Mouse (Mus musculus) lung, postnatal 4 days (tissue): ENCODE results near the gene H2-Eb1.
"Not testable (repeated sequence)": the region's sequence is repeated elsewhere in the genome, so short reads cannot be mapped to it uniquely, and the experiment has no call there.

Experiments used
- DNase-seq, 2 experiments: peaks; one replicate each; pipeline ENCODE4 v3.0.0; 2021

The H2-Eb1 gene

DNA sequence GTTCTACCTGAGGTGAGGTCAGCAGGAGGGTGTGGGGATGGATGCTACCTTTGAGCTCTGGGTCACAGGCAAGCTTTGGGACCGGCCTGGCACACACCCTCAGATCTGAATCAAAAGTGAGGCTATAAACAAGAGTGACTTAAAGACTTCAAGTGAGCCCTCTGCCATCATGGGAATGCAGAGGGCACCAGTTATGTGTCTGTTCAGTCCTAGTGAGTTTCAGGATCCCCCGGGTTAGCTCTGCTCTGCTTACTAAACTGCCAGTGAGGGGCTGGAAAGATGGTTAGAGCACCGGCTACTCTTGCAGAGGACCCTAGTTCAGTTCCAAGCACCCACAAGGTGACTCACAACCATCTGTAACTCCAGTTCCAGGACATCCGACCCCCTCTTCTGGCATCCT lies 13.1 kb upstream of the H2-Eb1 start:
- no peak for DNase-seq

DNA sequence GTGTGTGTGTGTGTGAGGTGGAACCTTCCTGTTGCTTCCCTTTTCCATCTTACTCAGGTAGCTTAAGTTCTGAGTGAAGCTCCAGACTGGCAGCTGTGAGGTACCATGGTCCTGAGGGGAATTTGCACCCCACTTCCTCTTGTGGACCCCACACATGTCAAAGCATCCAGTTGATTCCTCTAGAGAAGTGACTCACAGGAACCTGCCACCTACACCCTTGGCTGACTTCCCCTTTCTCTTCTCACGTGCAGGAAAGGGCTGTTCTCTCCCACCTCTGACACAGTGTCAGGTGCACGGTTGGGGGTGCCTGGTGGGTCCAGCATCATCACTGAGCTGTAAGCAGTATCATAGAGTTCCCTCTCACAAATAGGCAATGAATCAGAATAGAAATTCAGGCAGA lies 12.1 kb upstream of the H2-Eb1 start:
- no peak for DNase-seq

DNA sequence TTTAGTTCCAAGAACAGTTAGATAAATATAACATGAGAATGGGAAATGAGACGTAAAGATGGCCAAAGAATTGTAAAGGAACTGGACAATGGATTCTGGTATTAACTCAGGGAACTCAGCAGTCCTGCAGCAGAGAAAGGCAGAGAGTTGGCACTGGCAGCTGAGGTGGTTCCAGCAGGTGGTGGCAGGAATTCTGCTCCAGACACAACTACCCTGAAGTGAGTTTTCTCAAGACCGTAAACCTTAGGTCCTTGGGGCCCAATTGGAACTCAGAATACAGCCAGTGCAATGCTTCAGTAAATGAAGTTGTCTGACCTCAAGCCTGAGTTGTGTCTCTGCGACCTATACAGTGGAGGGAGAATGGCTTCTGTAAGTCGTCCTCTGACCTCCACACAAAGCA lies 11.4 kb upstream of the H2-Eb1 start:
- no peak for DNase-seq

DNA sequence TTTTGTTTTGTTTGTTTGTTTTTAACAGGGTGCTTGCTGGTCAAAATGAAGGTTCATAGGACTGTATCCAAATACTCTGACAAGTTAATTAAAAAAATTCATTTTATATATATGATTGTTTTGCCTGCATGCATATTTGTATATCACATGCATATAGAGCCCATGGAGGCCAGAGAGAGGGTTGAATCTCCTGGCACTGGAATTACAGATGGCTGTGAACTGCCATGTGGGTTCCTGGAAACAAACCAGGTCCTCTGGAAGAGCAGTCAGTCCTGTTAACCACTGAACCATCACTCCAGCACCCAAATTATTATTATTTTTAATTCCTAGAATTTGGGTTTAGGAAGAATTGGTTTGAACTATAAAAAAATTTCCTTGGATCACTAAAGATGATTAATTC lies 10.4 kb upstream of the H2-Eb1 start:
- no peak for DNase-seq

DNA sequence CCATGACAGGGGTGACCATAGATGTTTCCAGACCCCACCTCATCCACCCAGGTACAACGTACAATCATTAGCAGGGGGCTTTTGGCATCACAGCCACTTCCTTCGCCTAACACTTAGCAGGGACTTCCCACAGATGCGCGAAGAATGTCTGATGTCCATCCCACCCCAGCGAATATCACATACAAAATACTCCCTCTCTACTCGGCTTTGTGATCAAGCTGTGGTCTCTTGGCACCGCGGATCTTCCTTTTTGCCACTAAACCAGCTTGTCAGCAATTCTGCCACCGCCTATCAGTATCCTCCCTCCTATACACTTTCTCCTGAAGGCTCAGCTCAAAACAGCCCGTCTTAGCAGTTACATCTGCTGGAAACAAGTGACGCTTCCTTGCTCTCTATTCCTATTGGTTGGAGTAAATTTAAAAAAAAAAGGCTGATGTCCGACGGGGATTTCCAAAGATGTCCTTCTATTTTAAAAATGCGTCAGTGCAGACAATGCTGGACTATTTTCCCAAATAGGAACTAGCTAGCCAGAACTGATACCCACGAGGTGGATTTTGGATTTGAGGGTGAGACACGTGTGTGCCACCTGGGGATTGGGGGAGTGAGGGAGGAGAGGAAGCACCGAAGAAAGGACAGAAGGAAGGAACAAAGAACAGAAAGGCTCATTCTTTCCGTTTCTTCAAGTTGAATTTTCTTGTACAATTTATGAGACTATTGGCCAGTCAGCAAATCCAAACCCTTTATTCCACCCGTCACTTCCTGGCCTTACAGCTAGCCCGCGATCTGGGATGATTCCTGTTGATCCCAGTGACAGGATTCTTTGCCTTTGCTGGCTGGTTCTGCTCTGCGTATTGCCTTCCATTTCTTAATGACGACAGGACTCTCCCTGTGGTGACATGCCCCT lies 9.5 kb upstream of the H2-Eb1 start:
- peak in 1 of 2 experiments; percentile 65 for DNase-seq

DNA sequence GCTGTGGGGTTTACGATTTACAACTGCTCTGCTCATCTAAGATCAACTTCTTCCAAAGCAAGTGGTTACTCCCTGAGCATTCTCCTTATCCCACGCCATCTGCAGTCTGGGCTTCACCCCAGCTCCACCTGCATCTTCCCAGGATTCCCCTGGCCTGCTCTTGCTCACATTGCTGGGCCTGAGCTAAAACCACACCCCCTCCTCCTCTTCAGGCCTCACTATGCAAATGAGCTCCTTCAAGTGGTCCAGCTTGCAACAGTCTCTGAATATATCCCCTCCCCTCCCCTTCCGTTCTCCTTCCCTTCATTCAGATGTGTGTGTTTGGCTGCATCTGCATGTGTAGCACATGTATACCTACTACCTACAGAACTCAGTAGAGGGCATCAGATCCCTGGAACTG lies 6.3 kb upstream of the H2-Eb1 start:
- no peak for DNase-seq

DNA sequence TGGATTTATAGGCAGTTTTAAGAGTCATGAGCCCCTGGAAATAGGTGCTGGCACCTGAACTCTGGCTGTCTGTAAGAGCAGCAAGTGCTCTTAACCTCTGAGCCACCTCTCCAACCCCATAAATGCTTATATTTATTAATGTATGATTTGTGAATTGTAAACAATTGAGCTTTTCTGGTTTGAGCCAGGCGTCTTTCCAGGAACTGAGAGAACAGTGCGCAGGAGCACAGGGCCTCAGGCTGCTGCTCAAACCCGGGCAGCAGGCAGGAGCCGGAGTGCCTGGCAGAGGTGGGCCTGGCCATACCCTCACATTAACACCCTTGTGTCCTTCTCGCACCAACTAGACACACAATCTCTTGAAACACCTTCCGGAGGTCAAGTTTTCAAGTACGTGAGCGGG lies 5.6 kb upstream of the H2-Eb1 start:
- no peak for DNase-seq

DNA sequence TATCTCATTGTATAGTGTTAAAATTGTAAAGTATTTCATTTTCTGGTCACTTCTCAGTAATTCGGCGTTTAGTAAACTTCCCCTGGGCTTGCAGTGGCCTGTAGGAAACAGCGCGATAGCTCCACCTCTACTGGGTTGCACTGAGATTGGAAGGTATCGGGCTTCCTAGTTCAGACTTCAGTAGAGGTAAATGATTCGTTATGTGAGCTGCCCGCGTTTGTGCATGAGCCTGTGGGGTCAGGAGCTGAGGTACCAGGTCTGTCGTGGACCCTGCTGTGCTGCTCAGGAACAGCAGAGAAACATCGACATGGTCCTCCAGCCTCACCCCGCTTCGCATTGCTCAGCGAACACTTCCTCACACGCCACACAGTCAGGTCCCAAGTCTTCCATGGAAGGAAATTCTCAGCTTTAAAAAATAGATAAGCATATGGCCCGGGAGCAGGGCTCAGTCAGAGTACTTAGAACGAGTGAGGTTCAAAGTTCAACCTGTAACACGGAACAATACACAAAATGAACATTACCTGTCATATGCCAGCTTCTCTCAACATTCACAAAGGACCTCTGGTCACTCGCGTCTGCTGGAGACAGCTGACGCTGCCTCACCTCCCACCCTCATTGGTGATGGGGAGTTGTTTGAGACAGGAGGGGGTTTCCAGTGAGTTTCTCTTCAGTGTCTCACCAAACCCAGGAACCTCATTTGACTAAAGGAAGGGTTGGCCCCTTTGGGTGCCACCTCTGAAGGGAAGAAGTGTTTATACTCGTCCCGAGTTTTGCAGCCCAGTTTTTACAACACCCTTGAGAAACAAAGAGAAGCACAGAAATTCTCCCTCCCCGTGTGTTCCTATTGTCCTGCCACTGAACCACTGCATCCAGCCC lies 4.7 kb upstream of the H2-Eb1 start:
- DNase-seq, result peak in 1 of 2 experiments; percentile 38

DNA sequence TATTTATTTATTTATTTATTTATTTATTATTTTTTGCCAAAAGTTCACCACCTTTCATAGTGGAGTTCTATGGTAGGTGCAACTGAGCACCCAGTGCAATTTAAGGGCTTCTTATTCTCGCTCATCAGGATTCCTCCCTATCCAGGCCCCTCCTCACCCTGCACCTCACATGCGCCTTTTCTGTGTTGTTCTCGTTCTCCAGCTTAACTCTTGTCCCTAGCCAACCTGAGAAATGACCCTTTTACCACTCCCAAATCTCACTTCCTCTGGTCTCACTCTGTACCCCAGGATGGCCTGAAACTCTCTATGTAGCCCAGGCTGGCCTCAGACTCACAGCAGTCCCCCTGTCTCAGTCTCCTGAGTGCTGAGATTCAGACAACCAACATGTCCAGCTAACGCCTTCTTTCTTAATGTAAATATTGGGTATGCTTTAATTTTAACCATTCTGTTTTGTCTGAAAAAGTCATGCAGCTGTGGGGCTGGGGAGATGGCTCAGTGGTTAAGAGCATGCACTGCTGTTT lies 3.9 kb upstream of the H2-Eb1 start:
- DNase-seq, result no peak

DNA sequence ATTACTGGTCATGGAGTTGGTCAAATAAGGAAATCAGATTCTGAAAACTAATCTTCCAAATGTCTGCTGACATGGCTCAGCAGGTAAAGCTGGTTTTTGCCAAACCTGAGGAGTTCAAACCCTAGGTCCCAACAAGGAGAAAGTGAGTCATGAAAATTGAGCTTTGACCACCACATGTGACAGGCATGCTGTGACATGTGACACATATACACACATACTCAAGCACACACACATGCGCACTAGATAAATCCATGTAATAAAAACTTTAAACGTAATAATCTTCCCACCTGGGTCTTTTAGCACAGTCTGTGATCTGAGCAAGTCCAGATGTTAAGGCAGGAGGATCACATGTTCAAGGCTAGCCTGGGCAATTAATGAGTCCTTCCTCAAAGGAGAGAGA lies 1.9 kb upstream of the H2-Eb1 start:
- DNase-seq, result no peak

DNA sequence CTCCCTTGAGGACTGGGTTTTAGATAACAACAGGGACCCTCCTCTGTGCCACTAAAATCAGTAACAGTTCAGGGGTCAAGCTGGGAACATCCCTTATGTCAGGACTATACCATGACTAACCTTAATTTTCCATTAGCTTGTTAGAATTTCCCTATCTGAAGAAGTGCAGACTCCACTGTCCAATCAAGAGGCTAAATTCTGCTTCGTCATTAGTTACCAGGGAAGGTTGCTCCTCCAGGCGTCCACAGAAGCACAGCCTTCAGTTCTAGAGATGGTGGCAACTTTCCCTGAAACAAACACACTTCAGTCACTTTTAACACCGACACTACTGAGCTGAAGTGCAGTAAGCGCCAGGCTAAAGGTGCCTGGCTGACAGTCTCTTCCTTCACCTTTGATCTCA lies 916 bp upstream of the H2-Eb1 start:
- DNase-seq, result peak; percentile 53 to 83

DNA sequence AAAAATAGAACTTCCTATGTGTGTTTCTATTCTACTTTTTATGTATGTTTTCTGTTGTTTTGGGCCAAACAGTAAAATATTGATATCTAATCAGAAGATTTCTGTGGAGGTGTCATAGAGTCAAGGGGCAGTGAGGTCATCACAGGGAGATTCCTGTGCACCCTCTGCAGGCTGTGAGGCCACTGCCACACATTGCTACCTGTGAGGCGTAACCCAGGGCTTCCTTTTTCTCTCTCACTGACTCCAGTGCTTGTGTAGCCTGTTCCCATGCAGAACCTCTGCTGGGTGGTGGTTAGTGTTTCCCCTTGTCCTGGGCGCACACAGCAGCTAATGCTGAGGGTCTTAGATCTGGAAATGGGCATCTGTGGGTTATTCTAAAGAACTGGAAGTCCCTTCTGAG lies 740 bp downstream of the H2-Eb1 start:
- no peak for DNase-seq

DNA sequence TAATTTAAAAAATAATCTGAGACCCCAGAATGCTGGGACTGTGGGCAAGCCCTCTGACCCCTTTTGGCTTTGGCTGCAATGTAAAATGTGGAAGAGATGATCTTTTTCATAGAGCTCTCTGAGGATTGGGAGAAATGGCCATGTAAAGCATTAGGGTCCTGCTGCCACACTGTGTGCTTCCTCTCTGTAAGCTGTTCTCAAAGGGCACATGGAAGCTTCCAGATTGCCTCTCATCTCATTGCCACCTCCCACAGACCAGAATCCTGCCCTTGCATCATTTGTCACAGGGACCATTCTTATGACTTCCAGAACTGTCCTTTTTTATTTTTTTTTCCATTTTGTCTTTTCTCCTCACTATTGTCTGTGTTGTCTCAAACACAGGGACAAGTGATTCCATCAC lies 1.5 kb downstream of the H2-Eb1 start:
- no peak for DNase-seq

DNA sequence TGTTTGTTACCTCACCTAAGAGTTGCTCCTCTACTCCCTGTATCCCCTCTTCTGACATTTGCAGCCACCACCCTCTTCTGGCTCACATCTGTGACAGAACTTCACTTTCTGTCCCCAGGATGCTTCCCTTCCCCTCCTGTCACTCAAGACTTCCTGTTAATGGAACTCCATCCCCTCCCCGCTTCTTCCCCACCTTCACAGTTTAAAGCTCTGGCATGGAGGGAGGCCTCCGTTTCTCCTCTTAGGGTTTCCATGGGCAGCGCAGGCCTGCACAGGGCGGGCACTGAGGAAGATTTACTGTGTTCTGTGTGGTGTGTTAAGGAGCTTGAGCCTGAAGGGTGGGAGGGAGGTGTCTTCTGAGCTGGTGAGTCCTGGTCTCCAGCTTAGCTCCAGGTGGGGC lies 2.5 kb downstream of the H2-Eb1 start:
- no peak for DNase-seq

DNA sequence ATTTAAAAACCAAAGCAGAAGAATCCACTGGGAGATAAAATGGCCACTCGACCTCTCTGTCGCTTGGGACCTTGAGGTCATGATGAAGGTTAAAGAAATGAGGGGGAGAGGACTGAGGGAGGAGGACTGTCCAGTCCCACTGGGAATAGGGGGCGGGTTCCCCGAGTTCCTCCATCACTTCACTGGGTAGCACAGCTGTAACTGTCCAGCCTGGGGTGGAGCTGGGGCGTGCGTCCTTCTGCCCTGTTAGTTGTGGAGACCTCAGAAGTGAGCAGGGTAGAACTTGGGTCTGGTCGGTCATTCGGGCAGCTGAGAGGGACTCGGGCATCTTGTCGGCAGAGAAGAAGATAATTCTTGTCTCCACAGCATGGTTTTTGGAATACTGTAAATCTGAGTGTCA lies 3.6 kb downstream of the H2-Eb1 start:
- no peak for DNase-seq

DNA sequence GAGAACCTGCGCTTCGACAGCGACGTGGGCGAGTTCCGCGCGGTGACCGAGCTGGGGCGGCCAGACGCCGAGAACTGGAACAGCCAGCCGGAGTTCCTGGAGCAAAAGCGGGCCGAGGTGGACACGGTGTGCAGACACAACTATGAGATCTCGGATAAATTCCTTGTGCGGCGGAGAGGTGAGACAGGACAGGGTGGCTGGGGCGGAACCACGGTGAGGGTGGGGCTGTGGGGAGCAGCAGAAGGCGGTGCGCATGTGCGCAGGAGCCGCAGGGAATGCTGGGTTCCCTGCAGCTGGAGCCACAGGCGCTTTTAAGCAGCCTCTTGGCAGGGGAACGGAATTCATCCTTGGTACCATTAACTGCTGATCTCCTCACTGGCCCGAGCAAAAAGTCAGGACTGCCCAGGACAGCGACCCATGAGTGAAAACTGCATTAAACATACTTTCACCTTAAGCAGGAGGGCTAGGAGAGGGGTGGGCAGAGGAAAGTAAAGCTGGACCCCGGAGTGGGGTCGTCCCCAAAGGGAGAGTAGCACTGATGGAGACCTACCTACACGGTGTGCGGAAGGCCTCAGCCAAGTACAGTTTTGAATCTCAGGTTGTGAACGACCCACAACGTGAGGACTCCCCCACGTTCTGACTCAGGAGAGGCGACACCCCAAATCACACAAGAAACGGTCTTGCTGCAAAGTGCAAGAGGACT lies 4.2 kb downstream of the H2-Eb1 start:
- DNase-seq, result peak; percentile 74 to 86

DNA sequence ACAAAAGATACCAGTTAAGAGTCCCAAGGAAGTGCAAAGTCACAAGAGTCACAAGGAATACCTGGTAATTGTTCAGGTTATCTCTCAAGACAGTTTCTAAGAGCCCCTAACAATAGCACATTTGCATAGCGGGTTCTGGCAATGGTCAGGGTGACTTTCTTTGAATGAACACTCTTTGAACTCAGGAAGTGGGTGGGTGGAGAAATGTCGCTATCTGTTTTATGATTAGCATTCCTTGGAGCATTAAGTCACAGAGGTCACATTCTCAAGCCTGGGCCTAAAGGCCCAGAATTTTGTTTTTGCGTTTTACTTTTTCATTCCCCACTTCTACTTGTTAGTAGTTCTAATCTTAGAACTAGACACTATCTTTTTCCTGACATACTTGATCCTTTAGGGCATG lies 4.9 kb downstream of the H2-Eb1 start:
- DNase-seq, result not testable (repeated sequence)

DNA sequence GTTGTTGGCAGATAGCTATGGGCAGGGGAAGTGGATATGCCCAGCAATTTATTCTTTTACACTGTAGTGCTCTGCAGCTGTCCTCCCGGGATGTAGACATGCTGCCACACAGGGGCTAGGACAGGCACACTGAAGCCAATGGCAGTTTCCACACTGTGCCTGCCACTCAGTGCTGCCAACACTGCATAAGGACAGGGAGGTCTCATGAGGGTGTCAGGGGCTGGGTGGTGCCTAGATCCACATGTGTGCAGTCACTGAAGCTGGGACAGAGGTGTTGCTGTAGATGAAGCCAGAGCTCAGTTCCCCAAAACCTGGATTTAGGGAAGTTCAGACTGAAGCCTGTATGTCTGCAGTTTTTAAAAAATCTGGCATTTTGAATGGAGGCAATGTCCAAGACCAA lies 6.5 kb downstream of the H2-Eb1 start:
- DNase-seq, result no peak

DNA sequence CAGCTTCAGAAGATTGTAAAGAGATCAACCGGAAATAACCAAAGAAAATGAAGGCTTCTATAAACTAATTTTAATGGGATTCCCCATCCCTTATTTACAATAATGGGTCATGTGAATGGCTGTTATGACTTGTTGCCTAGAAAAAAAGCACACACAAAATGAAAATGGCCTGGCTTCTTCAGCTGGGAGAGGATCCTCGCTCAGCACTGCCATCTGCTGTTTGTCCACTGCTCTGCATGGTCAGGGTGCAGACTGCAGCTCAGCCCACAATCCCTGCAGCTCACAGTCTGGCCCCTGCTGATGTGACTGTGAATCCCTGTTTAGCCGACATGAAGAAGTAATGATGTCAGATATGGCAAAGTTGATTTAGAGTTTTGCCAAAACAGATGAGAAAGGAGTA lies 7.7 kb downstream of the H2-Eb1 start:
- peak; percentile 74 to 87 for DNase-seq

DNA sequence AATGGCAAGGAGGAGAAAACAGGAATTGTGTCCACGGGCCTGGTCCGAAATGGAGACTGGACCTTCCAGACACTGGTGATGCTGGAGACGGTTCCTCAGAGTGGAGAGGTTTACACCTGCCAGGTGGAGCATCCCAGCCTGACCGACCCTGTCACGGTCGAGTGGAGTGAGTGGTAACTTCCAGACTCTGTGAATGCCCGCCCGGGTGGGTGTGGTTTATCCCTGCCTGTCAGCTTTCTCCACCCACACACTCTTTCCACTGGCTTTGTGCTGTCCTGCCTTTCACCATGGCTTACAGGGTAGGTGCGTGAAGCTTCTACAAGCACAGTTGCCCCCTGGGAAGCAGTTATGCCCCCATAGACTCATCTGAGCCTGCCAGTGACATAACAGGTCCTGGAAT lies 8.6 kb downstream of the H2-Eb1 start:
- no peak for DNase-seq

DNA sequence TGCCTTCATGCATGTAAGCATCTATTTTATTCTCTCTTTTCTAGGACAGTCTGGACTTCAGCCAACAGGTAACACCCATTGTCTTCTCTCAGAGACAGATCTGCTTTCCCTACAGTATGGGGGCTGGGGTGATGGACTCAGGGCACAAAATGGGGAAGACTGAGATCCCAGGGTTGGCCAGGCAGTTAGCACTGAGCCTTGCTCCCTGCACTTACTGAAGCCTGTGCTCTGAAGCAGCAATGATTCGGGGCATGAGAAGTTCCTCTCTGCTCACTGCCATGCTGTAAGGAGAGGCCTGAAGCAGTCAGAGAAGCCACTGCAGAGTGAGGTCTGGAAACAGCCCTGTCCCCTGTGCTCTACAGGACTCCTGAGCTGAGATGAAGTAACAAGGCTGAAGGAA lies 9.8 kb downstream of the H2-Eb1 start:
- DNase-seq, result no peak

DNA sequence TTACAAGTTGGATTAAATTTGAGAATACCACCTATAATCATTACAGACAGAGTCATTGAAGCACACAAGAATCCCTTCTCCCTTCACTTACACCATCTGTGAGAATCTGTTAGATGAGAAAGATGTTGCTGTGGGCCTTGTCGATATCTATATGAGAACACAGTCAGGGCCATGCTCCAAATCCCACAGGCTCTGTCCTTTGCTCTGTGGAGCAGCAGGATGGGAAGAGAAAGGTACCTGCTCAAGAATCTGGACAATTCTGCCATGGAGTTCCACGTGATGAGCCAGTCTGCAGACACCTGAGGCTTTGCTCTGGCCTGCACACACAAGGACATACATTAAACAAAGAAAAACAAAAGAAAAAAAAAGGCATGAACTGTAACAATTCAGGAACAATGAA lies 11.0 kb downstream of the H2-Eb1 start:
- DNase-seq, result no peak

DNA sequence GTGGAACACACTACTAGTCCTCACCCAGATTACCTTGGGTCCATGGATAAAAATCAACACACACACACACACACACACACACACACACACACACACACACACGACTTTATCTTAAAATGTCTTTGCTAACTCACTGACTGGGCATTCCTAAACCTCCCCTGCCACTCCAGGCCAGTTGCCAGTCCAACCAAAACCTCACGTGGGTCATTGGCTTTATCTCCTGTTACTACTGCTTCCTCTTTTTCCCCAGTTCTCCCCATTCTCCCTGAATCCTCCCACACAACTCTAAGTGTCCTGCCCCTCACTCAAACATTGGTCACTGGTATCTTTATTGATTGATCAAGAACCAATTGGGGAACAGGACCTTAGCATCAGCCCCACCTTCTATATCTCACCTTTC lies 11.6 kb downstream of the H2-Eb1 start:
- DNase-seq, result no peak
